Mouse (Mus musculus) hindbrain, embryonic 16.5 days (tissue): ENCODE data around the gene Tnip2. TPM values are rescaled to one million over a fixed set of nuclear protein-coding genes. Genes with fewer than 3 reads are reported as not detected.

ENCODE experiments used
- ATAC-seq: fragments of 200-750 bp; cut with Nextera tagmentation; 2 replicates; pipeline ENCODE4 v1.8.0; 2017; ENCODE audit warnings: moderate TSS enrichment, moderate library complexity
- H3K27ac ChIP-seq: fragments of 300-500 bp; sonication (generic); 2 replicates; pipeline ENCODE4 v1.5.1; 2014; ENCODE audit warnings: low read depth, mild to moderate bottlenecking, control low read depth, low read length, moderate library complexity
- H3K27me3 ChIP-seq: fragments of 300-500 bp; sonication (generic); replicated peaks from 2 replicates; pipeline ENCODE4 v1.6.1; 2014; ENCODE audit warnings: low read length; ENCODE audit not compliant: control insufficient read depth, insufficient read depth
- H3K36me3 ChIP-seq: fragments of 300-500 bp; sonication (generic); 2 replicates; pipeline ENCODE4 v1.6.1; 2014; ENCODE audit warnings: mild to moderate bottlenecking, low read length, moderate library complexity, mixed read lengths; ENCODE audit not compliant: control insufficient read depth, insufficient read depth
- H3K4me1 ChIP-seq: fragments of 300-500 bp; sonication (generic); 2 replicates; pipeline ENCODE4 v1.6.1; 2014; ENCODE audit warnings: low read depth, low read length; ENCODE audit not compliant: control insufficient read depth, insufficient read depth
- H3K4me2 ChIP-seq: fragments of 300-500 bp; sonication (generic); 2 replicates; pipeline ENCODE4 v1.6.1; 2014; ENCODE audit warnings: mild to moderate bottlenecking, low read length, control low read depth, moderate library complexity
- H3K4me3 ChIP-seq: fragments of 300-500 bp; sonication (generic); 2 replicates; pipeline ENCODE4 v1.5.1; 2014; ENCODE audit warnings: mild to moderate bottlenecking, low read length, control low read depth, moderate library complexity
- H3K9ac ChIP-seq: fragments of 300-500 bp; sonication (generic); 2 replicates; pipeline ENCODE4 v1.6.1; 2014; ENCODE audit warnings: low read depth, mild to moderate bottlenecking, control low read depth, low read length, moderate library complexity
- H3K9me3 ChIP-seq: fragments of 300-500 bp; sonication (generic); 2 replicates; pipeline ENCODE4 v1.6.1; 2014; ENCODE audit warnings: mild to moderate bottlenecking, low read length, moderate library complexity; ENCODE audit not compliant: control insufficient read depth
- WGBS: fragments of 180-500 bp; shearing (Covaris S2); extraction: QIAGEN DNeasy Blood & Tissue Kit; methylation state at CpG from one replicate; pipeline ENCODE4 v1.1.7; 2014; 5-methylcytosine and 5-hydroxymethylcytosine counted together
- polyA plus RNA-seq: library from polyadenylated mRNA; unstranded; fragments of >200 nt; fragmentation: Nextera tagmentation; extraction: Ambion mirVana; gene quantifications from 2 replicates; pipeline ENCODE4 v1.2.1, GENCODE M21; 2015

Gene Tnip2
- polyA plus RNA-seq, 1 experiment from 2014 or later: 15.1 TPM

- Histone ChIP-seq H3K4me3 (no peak overlapping the region), H3K9ac (no peak overlapping the region), H3K36me3 (peaks cover 14% of the 10 kb centered on the region), H3K4me1 (no peaks in the 10 kb centered on the region), H3K27me3 (no peaks in the 10 kb centered on the region), H3K9me3 (no peaks in the 10 kb centered on the region), H3K27ac (no peak overlapping the region), H3K4me2 (no peak overlapping the region)
- ATAC-seq: peak; percentile 34; the same call in 1 of the 2 replicates
- WGBS: 66% methylated on average over 6 of the region's 6 CpGs
These were observed 24.9 kb downstream of the Tnip2 start for GRCm38 (mm10) chr5:34488741-34489417.

- no peaks in the 10 kb centered on the region for H3K9me3 ChIP-seq
- H3K27me3 ChIP-seq: no peaks in the 10 kb centered on the region
- H3K4me2 ChIP-seq: no peak overlapping the region
- H3K27ac ChIP-seq: no peak overlapping the region
- ATAC-seq: no peak
- H3K36me3 ChIP-seq: peaks cover 14% of the 10 kb centered on the region
- no peaks in the 10 kb centered on the region for H3K4me1 ChIP-seq
- no peak overlapping the region for H3K9ac ChIP-seq
- 76% methylated on average over 6 of the region's 6 CpGs for WGBS
- H3K4me3 ChIP-seq: no peak overlapping the region
These were observed 26.3 kb downstream of the Tnip2 start for GRCm38 (mm10) chr5:34487320-34488090.

GRCm38 (mm10) chr5:34485731-34486130 is 28.1 kb downstream of the Tnip2 start:
- no peaks in the 10 kb centered on the region for H3K9me3 ChIP-seq
- no peak for ATAC-seq

GRCm38 (mm10) chr5:34480926-34481325 is 32.9 kb downstream of the Tnip2 start:
- H3K27ac ChIP-seq: no peak overlapping the region
- no peak overlapping the region for H3K9ac ChIP-seq
- no peaks in the 10 kb centered on the region for H3K4me1 ChIP-seq
- WGBS: 79% methylated on average over 3 of the region's 3 CpGs
- no peak overlapping the region for H3K4me2 ChIP-seq
- H3K4me3 ChIP-seq: no peak overlapping the region
- no peaks in the 10 kb centered on the region for H3K9me3 ChIP-seq
- no peaks in the 10 kb centered on the region for H3K27me3 ChIP-seq
- ATAC-seq: no peak
- peaks cover 32% of the 10 kb centered on the region for H3K36me3 ChIP-seq

More at GRCm38 (mm10) chr5:34485731-34486130, 28.1 kb downstream of the Tnip2 start:
- H3K27ac ChIP-seq: no peak overlapping the region
- H3K4me1 ChIP-seq: no peaks in the 10 kb centered on the region
- no peak overlapping the region for H3K4me3 ChIP-seq
- no peak overlapping the region for H3K9ac ChIP-seq
- H3K4me2 ChIP-seq: no peak overlapping the region
- WGBS: 90% methylated on average over 15 of the region's 15 CpGs
- no peaks in the 10 kb centered on the region for H3K27me3 ChIP-seq
- peaks cover 16% of the 10 kb centered on the region for H3K36me3 ChIP-seq

- H3K4me2 ChIP-seq: no peak overlapping the region
- peaks cover 25% of the 10 kb centered on the region for H3K36me3 ChIP-seq
- H3K27ac ChIP-seq: no peak overlapping the region
- no peaks in the 10 kb centered on the region for H3K27me3 ChIP-seq
- WGBS: 100% methylated on average over 2 of the region's 2 CpGs
- H3K9me3 ChIP-seq: no peaks in the 10 kb centered on the region
- no peak overlapping the region for H3K4me3 ChIP-seq
- H3K4me1 ChIP-seq: no peaks in the 10 kb centered on the region
- no peak for ATAC-seq
- H3K9ac ChIP-seq: no peak overlapping the region
These were observed 45.6 kb downstream of the Tnip2 start for GRCm38 (mm10) chr5:34468039-34468775.

GRCm38 (mm10) chr5:34466648-34467047 is 47.1 kb downstream of the Tnip2 start:
- ATAC-seq: no peak
- 91% methylated on average over 2 of the region's 2 CpGs for WGBS
- H3K9ac ChIP-seq: no peak overlapping the region
- H3K4me3 ChIP-seq: no peak overlapping the region
- peaks cover 25% of the 10 kb centered on the region for H3K36me3 ChIP-seq
- H3K9me3 ChIP-seq: no peaks in the 10 kb centered on the region
- H3K4me1 ChIP-seq: no peaks in the 10 kb centered on the region
- no peak overlapping the region for H3K4me2 ChIP-seq
- no peak overlapping the region for H3K27ac ChIP-seq
- no peaks in the 10 kb centered on the region for H3K27me3 ChIP-seq

- no peaks in the 10 kb centered on the region for H3K27me3 ChIP-seq
- H3K4me2 ChIP-seq: no peak overlapping the region
- 82% methylated on average over 1 of the region's 1 CpGs for WGBS
- H3K36me3 ChIP-seq: peaks cover 30% of the 10 kb centered on the region
- H3K4me3 ChIP-seq: no peak overlapping the region
- no peaks in the 10 kb centered on the region for H3K4me1 ChIP-seq
- H3K27ac ChIP-seq: no peak overlapping the region
- H3K9me3 ChIP-seq: no peaks in the 10 kb centered on the region
- H3K9ac ChIP-seq: no peak overlapping the region
- no peak for ATAC-seq
These were observed 47.7 kb downstream of the Tnip2 start for GRCm38 (mm10) chr5:34466079-34466478.

GRCm38 (mm10) chr5:34461841-34462240 is 52.0 kb downstream of the Tnip2 start:
- Histone ChIP-seq H3K9me3 (no peaks in the 10 kb centered on the region), H3K27me3 (no peaks in the 10 kb centered on the region), H3K4me1 (no peaks in the 10 kb centered on the region), H3K4me2 (no peak overlapping the region), H3K27ac (no peak overlapping the region), H3K4me3 (no peak overlapping the region), H3K36me3 (peaks cover 55% of the 10 kb centered on the region), H3K9ac (no peak overlapping the region)
- ATAC-seq: no peak
- WGBS: 89% methylated on average over 6 of the region's 6 CpGs

- Histone ChIP-seq H3K4me3 (no peak overlapping the region), H3K4me1 (no peaks in the 10 kb centered on the region), H3K9me3 (no peaks in the 10 kb centered on the region), H3K36me3 (peaks cover 52% of the 10 kb centered on the region), H3K27ac (no peak overlapping the region), H3K4me2 (no peak overlapping the region), H3K9ac (no peak overlapping the region), H3K27me3 (no peaks in the 10 kb centered on the region)
- 97% methylated on average over 4 of the region's 4 CpGs for WGBS
- no peak for ATAC-seq
These were observed 52.5 kb downstream of the Tnip2 start for GRCm38 (mm10) chr5:34461294-34461693.
